Mouse (Mus musculus) limb, embryonic 13.5 days (tissue): ENCODE measurements around the gene Cyfip2. TPM values are rescaled to one million over a fixed set of nuclear protein-coding genes. Genes with fewer than 3 reads are reported as not detected.

Source experiments
- ATAC-seq: fragments of 200-750 bp; cut with Nextera tagmentation; 2 replicates; pipeline ENCODE4 v1.8.0; 2017; ENCODE audit warnings: low read depth, moderate number of reproducible peaks, moderate TSS enrichment; ENCODE audit not compliant: low FRiP score
- H3K27ac ChIP-seq: fragments of 300-500 bp; sonication (generic); 2 replicates; pipeline ENCODE4 v1.5.1; 2015; ENCODE audit warnings: inconsistent platforms, mild to moderate bottlenecking, moderate library complexity
- H3K27me3 ChIP-seq: fragments of 300-500 bp; sonication (generic); 2 replicates; pipeline ENCODE4 v1.6.1; 2015; ENCODE audit warnings: mild to moderate bottlenecking, inconsistent platforms
- H3K36me3 ChIP-seq: fragments of 300-500 bp; sonication (generic); 2 replicates; pipeline ENCODE4 v1.6.1; 2015; ENCODE audit warnings: inconsistent platforms, mild to moderate bottlenecking, moderate library complexity
- H3K4me1 ChIP-seq: fragments of 300-500 bp; sonication (generic); 2 replicates; pipeline ENCODE4 v1.6.1; 2015; ENCODE audit warnings: inconsistent platforms
- H3K4me2 ChIP-seq: fragments of 300-500 bp; sonication (generic); replicated peaks from 2 replicates; pipeline ENCODE4 v1.6.1; 2015; ENCODE audit warnings: inconsistent platforms, mild to moderate bottlenecking, moderate library complexity
- H3K4me3 ChIP-seq: fragments of 300-500 bp; sonication (generic); 2 replicates; pipeline ENCODE4 v1.5.1; 2015; ENCODE audit warnings: moderate library complexity, mild to moderate bottlenecking, inconsistent platforms
- H3K9ac ChIP-seq: fragments of 300-500 bp; sonication (generic); 2 replicates; pipeline ENCODE4 v1.6.1; 2015; ENCODE audit warnings: mild to moderate bottlenecking, inconsistent platforms
- H3K9me3 ChIP-seq: fragments of 300-500 bp; sonication (generic); 2 replicates; pipeline ENCODE4 v1.6.1; 2016; ENCODE audit warnings: inconsistent platforms
- WGBS: fragments of 180-500 bp; shearing (Covaris S2); methylation state at CpG from one replicate; pipeline ENCODE4 v1.1.7; 2015; 5-methylcytosine and 5-hydroxymethylcytosine counted together
- polyA plus RNA-seq: library from polyadenylated mRNA; unstranded; fragments of >200 nt; fragmentation: Nextera tagmentation; extraction: Ambion mirVana; gene quantifications from 2 replicates; pipeline ENCODE4 v1.2.1, GENCODE M21; 2015

The Cyfip2 gene
- polyA plus RNA-seq, 1 experiment from 2014 or later: 14.1 TPM

- H3K27me3 ChIP-seq: no peaks in the 10 kb centered on the region
- ATAC-seq: no peak
These were observed 94.1 kb downstream of the Cyfip2 start for GRCm38 (mm10) chr11:46218584-46218983.

GRCm38 (mm10) chr11:46217686-46218085 lies 95.0 kb downstream of the Cyfip2 start:
- Histone ChIP-seq H3K9me3 (no peaks in the 10 kb centered on the region), H3K36me3 (peaks cover 19% of the 10 kb centered on the region), H3K4me3 (no peak overlapping the region), H3K4me2 (no peak overlapping the region), H3K9ac (no peak overlapping the region), H3K4me1 (peaks cover 27% of the 10 kb centered on the region), H3K27ac (no peak overlapping the region), H3K27me3 (no peaks in the 10 kb centered on the region)
- no peak for ATAC-seq
- 87% methylated on average over 9 of the region's 9 CpGs for WGBS

More at GRCm38 (mm10) chr11:46218584-46218983, 94.1 kb downstream of the Cyfip2 start:
- Histone ChIP-seq H3K9ac (no peak overlapping the region), H3K4me3 (no peak overlapping the region), H3K9me3 (no peaks in the 10 kb centered on the region), H3K27ac (no peak overlapping the region), H3K4me1 (peaks cover 20% of the 10 kb centered on the region), H3K36me3 (peaks cover 20% of the 10 kb centered on the region), H3K4me2 (no peak overlapping the region)
- 41% methylated on average over 5 of the region's 5 CpGs for WGBS

GRCm38 (mm10) chr11:46216669-46217068 lies 96.0 kb downstream of the Cyfip2 start:
- Histone ChIP-seq H3K9ac (no peak overlapping the region), H3K36me3 (peaks cover 12% of the 10 kb centered on the region; the same call in 1 of the 2 replicates), H3K27ac (no peak overlapping the region), H3K4me1 (peaks cover 34% of the 10 kb centered on the region), H3K4me2 (no peak overlapping the region), H3K9me3 (no peaks in the 10 kb centered on the region), H3K4me3 (no peak overlapping the region), H3K27me3 (no peaks in the 10 kb centered on the region)
- ATAC-seq: no peak
- 74% methylated on average over 7 of the region's 7 CpGs for WGBS

GRCm38 (mm10) chr11:46215354-46215753 lies 97.3 kb downstream of the Cyfip2 start:
- 13% methylated on average over 3 of the region's 3 CpGs for WGBS
- peak; percentile 51 for ATAC-seq
- H3K9ac ChIP-seq: no peak overlapping the region
- peaks cover 5% of the 10 kb centered on the region; the same call in 1 of the 2 replicates for H3K36me3 ChIP-seq
- peaks cover 36% of the 10 kb centered on the region for H3K4me1 ChIP-seq
- peak overlapping the region; percentile 86; the same call in 1 of the 2 replicates for H3K27ac ChIP-seq
- H3K27me3 ChIP-seq: no peaks in the 10 kb centered on the region
- H3K4me3 ChIP-seq: no peak overlapping the region
- H3K4me2 ChIP-seq: peak overlapping the region; percentile 10; the same call in 1 of the 2 replicates
- H3K9me3 ChIP-seq: no peaks in the 10 kb centered on the region

- Histone ChIP-seq H3K27me3 (no peaks in the 10 kb centered on the region), H3K9ac (peak overlapping the region; percentile 43; the same call in 1 of the 2 replicates), H3K4me3 (no peak overlapping the region), H3K4me1 (peaks cover 33% of the 10 kb centered on the region), H3K27ac (peak overlapping the region; percentile 86), H3K36me3 (0 out of 2 replicates have a peak, but pooled peaks cover 5% of the 10 kb centered on the region), H3K4me2 (peak overlapping the region; percentile 10; the same call in 1 of the 2 replicates), H3K9me3 (no peaks in the 10 kb centered on the region)
- no peak; the same call in 1 of the 2 replicates for ATAC-seq
- 23% methylated on average over 14 of the region's 14 CpGs for WGBS
These were observed 98.1 kb downstream of the Cyfip2 start for GRCm38 (mm10) chr11:46214368-46215230.

GRCm38 (mm10) chr11:46213844-46214243 lies 98.8 kb downstream of the Cyfip2 start:
- Histone ChIP-seq H3K4me2 (no peak overlapping the region), H3K4me3 (no peak overlapping the region), H3K36me3 (0 out of 2 replicates have a peak, but pooled peaks cover 5% of the 10 kb centered on the region), H3K27ac (peak overlapping the region; percentile 86), H3K9ac (no peak overlapping the region), H3K27me3 (no peaks in the 10 kb centered on the region), H3K9me3 (no peaks in the 10 kb centered on the region), H3K4me1 (peaks cover 33% of the 10 kb centered on the region)
- ATAC-seq: peak; percentile 91
- 23% methylated on average over 5 of the region's 5 CpGs for WGBS

GRCm38 (mm10) chr11:46211858-46212257 lies 100.8 kb downstream of the Cyfip2 start:
- Histone ChIP-seq H3K4me2 (no peak overlapping the region), H3K4me3 (no peak overlapping the region), H3K9ac (no peak overlapping the region), H3K27me3 (no peaks in the 10 kb centered on the region), H3K4me1 (peaks cover 33% of the 10 kb centered on the region), H3K27ac (no peak overlapping the region), H3K9me3 (no peaks in the 10 kb centered on the region), H3K36me3 (peaks cover 10% of the 10 kb centered on the region; the same call in 1 of the 2 replicates)
- ATAC-seq: no peak
- WGBS: 35% methylated on average over 3 of the region's 3 CpGs

- H3K27me3 ChIP-seq: no peaks in the 10 kb centered on the region
- no peaks in the 10 kb centered on the region for H3K9me3 ChIP-seq
- no peak overlapping the region for H3K9ac ChIP-seq
- no peak overlapping the region for H3K4me2 ChIP-seq
- H3K4me3 ChIP-seq: no peak overlapping the region
- no peak for ATAC-seq
- H3K36me3 ChIP-seq: peaks cover 11% of the 10 kb centered on the region
- peaks cover 30% of the 10 kb centered on the region for H3K4me1 ChIP-seq
- WGBS: 57% methylated on average over 2 of the region's 2 CpGs
- no peak overlapping the region for H3K27ac ChIP-seq
These were observed 102.8 kb downstream of the Cyfip2 start for GRCm38 (mm10) chr11:46209884-46210283.

- Histone ChIP-seq H3K36me3 (peaks cover 11% of the 10 kb centered on the region), H3K27me3 (no peaks in the 10 kb centered on the region), H3K9me3 (no peaks in the 10 kb centered on the region), H3K4me3 (no peak overlapping the region), H3K4me2 (no peak overlapping the region), H3K27ac (no peak overlapping the region), H3K9ac (no peak overlapping the region), H3K4me1 (peaks cover 8% of the 10 kb centered on the region)
- 40% methylated on average over 17 of the region's 17 CpGs for WGBS
- ATAC-seq: no peak
These were observed 106.8 kb downstream of the Cyfip2 start for GRCm38 (mm10) chr11:46205639-46206409.

GRCm38 (mm10) chr11:46204841-46205240 lies 107.8 kb downstream of the Cyfip2 start:
- H3K4me3 ChIP-seq: no peak overlapping the region
- H3K9ac ChIP-seq: no peak overlapping the region
- no peaks in the 10 kb centered on the region for H3K27me3 ChIP-seq
- no peaks in the 10 kb centered on the region for H3K9me3 ChIP-seq
- WGBS: 90% methylated on average over 9 of the region's 9 CpGs
- peaks cover 8% of the 10 kb centered on the region for H3K4me1 ChIP-seq
- H3K4me2 ChIP-seq: no peak overlapping the region
- peaks cover 16% of the 10 kb centered on the region for H3K36me3 ChIP-seq
- no peak for ATAC-seq
- H3K27ac ChIP-seq: no peak overlapping the region

GRCm38 (mm10) chr11:46202547-46202887 lies 110.1 kb downstream of the Cyfip2 start:
- Histone ChIP-seq H3K4me1 (peaks cover 8% of the 10 kb centered on the region), H3K9me3 (no peaks in the 10 kb centered on the region), H3K9ac (no peak overlapping the region), H3K36me3 (peaks cover 32% of the 10 kb centered on the region), H3K27ac (no peak overlapping the region), H3K4me2 (no peak overlapping the region), H3K27me3 (no peaks in the 10 kb centered on the region), H3K4me3 (no peak overlapping the region)
- WGBS: 56% methylated on average over 10 of the region's 10 CpGs
- ATAC-seq: no peak
